Mouse (Mus musculus) ES-E14 (cell line): ENCODE data around the gene Ttc38.

ENCODE experiments used
- CHD2 ChIP-seq: IDR thresholded peaks from 2 replicates; pipeline ENCODE4 v1.6.1; 2014; ENCODE audit warnings: mild to moderate bottlenecking, low read depth, low read length, inconsistent platforms
- MAFK ChIP-seq: IDR thresholded peaks from 2 replicates; pipeline ENCODE4 v1.6.1; 2014; ENCODE audit warnings: mild to moderate bottlenecking, low read depth, low read length, inconsistent platforms; ENCODE audit not compliant: insufficient read depth

- TF ChIP-seq MAFK (no peak), CHD2 (no peak)
These were observed 493 bp downstream of the Ttc38 start for GRCm38 (mm10) chr15:85832599-85832998.
